Mouse (Mus musculus): ENCODE results near the gene Btn1a1.
A peak's percentile ranks its signal among the peaks of the same experiment; 100 is the strongest.

The Btn1a1 gene

DNA sequence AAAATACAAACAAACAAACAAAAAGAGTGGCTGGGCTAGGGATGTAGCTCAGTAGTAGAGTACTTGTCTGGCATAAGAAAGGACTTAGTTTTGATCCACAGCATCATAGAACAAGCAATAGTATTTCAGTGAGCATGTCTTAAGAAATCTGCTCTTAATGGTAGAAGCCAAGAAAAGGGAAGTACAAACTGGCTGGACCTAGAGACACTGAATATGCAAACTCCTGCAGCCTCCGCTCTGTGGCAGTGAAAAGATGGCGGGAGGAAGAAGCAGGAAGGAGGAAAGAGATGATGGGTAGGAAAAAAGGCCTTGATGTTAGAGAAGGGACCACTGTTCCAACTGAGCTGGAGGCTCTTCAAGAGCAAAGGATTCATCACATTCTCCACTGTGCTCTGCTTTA lies 17.5 kb upstream of the Btn1a1 start:
- no peak for DNase-seq (ENCODE audit: low spot score)

DNA sequence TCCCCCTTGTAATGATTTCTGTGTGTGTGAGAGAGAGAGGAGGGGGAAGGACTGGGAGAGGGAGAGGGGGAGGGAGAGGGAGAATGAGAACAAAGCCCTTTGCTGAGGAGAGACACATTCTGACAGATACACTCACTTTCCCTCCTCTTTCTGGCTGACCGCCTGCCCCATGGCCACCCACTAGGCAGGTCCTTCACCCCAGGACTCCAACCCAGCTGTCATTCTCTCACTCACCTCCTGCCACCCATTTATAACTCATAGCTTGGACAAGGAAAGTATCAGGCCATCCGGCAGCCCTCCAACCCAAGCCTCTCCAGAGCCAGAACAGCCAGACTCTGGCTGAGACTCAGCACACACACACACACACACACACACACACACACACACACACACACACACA lies 10.0 kb upstream of the Btn1a1 start:
- no peak for DNase-seq (ENCODE audit: low spot score)

DNA sequence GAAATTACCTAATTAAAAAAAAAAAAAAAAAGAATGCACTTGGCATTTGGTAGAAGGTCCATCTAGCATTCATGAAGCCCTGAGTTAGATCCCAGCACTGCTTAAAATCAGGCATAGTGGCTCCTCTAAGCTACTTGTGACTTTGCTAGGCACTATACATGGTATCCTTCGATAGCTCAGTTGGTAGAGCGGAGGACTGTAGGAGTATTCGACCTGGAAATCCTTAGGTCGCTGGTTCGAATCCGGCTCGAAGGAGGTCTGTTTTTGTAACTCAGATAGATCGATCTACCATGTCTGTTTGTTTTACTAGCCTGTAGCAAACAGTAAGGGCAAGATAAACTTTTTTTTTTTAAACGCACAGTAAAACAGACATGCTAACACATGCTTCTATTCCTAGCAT lies 1.2 kb upstream of the Btn1a1 start:
- DNase-seq (ENCODE audit: low spot score), result no peak

DNA sequence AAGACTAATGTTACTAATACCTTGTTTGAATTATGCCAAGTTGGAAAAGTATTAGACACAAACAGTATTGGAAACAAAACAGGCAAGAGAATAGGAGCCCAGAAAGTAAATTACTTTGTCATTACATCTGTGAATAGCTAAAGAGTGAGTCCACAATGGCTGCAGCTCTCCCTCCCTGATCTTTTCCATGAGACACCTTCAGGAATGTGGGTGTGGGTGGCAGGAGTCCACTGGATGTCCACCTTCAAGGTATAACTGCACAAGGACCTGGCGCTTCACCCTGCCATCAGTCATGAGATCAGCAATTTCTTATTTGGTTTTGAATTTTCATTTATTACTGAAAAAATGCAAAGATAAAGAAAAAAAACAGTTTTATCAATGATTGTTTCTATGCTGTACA lies 605 bp upstream of the Btn1a1 start:
- DNase-seq (ENCODE audit: low spot score), result no peak

DNA sequence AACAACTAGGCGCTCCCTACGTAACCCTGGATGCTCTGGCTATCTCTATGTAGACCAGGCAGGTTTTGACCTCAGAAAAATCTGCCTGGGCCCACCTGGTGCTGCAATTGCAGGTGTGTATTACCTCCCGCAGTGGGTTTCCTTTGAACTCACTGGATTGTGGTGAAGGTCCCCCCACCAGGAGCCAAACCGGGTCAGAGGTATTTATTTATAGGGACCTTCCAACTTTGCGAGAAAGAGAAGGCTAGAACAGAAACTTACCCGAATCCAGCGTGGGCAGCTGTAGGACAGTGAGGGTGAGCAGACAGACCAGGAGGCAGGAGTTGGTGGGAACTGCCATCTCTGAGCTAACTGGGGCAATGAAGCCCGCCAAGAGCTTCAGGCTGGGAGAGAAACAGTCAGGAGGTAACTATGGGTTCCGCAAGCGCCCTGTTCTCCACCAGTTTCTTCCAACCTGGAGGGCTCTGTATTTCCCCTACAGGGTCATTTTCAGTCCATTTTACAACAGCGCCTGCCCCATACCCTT lies 797 bp downstream of the Btn1a1 start:
- no peak for DNase-seq (ENCODE audit: low spot score)

DNA sequence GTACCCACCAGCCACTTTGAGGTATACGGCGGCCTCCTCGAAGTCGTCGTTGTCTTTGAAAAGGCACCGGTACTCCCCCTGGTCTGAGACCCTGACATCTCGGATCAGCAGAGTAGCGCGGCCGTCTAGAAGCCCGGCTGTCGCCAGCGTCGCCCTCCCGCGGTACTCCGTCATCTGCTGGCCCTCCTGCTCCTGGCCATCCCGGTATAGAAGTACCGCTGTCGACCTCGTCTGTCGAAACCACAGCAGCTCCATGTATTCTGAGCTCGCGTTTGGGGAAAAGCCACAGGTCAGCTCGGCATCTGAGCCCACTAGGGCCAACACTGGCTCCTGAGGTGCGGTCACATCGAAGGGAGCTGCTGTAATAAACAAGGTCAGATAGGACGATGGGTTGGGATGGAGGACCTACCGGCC lies 1.5 kb downstream of the Btn1a1 start:
- DNase-seq (ENCODE audit: low spot score), result no peak

DNA sequence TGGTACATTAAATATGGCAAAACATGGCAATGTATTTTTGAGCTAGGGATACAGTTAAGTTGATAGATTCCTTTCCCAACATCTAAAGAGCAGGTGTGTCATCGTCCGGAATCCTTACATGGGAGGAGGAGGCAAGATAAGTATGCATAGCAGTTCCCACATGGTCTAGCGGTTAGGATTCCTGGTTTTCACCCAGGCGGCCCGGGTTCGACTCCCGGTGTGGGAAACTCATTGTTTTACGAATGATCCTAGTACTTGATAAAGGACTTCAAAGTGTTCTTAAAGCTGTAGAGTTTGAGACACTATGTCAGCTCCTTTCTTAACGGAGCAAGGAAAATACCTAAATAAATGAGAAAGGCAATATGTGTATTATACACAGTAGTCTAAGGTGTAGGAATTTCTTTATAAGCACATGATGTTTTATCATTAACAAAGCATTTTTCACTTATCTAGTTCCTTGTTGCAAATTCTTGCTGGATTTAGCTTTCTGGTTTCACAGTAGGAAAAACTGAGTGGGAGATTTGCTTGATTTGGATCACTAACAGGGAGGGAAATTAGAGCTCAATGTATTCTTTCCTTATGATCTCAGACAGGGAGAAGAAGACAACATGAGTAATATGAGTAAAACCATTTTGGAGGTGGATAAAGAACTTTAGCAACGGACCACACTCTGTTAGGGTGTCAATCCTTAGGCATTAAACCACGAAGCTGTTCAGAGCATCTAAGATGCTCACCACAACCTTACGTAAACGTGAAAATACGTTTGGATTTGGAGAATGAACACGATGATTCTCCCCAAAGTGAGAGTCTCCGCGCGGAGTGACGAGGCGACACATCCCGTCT lies 2.1 kb downstream of the Btn1a1 start:
- DNase-seq (ENCODE audit: low spot score), result peak; percentile 27

DNA sequence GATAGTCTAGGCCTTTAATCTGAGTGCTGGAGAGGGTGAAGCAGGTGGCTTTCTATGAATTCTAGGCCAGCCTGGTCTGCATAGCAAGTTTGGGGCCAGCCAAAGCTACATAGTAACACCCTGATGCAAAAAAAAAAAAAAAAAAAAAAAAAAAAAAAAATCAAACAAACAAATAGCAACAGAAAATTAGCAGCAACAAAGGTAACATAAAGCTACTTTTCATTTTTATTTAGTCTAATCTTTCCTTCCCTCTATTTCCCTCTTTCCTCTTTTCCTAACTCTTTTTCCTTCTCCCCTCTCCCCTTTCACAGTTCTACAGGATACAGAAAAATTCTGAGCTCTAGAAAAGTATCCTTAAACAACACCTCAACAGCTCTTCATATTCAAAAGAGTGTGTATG lies 3.0 kb downstream of the Btn1a1 start:
- DNase-seq (ENCODE audit: low spot score), result no peak

DNA sequence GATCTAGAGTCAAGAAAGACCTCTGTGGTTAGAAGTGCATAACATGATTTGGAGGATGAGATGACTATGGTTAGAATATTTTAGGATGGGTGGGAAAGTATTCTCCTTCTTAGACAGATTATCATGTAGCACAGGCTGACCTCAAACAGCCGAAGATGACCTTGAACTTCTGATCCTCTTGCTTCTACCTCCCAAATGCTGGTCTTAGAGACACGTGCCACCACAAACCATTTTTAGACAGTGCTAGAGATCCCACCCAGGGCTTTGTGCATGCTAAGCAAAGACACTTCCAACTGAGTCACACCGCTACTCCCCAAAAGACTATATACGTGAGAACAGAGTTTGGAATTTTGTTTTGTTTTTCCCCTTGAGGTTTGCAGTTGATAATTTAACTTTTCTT lies 3.6 kb downstream of the Btn1a1 start:
- DNase-seq (ENCODE audit: low spot score), result no peak

DNA sequence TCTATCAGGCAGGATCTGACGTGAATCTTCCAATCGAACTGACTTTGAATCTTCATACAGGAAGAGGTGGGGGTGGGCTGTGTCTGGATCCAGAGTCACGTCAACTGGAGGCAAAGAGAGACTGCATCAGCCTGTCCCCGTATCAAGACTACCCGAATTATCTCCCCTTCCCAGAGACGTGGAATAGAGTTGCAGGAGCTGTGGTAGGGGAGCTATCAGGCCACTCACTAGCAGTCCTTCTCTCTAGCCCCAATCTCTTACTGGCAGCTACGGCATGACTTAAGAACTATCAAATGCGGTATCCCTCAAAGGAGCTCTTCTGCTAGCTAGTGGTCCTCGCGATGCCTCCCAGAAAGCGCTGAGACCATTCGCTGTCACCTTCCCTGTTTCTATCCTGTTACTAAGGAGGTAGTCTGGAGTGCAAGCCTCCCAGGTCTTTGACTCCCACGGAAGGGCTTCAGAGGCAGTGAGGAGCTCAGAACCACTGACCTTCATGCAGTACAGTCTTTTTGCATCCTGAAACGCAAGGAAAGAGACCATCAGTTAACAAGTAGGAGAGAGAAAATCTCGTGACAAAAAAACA lies 6.3 kb downstream of the Btn1a1 start:
- no peak for DNase-seq (ENCODE audit: low spot score)

DNA sequence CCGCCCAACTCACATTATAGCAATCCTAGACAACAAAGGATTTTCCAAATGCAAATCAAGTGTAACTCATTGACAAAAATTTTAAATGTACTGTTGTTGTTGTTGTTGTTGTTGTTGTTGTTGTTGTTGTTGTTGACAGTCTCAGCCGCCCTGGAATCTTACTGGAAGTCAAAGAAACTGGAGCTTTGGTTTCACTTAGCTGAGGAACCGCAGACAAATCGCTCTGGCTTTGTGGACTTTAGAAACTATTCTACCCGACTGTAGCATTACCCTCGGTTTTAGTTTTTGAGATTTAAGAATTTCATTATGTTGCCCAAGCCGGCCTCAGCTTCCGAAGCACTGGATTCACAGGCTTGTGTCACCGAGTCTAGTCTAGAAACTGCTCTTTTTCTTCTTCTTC lies 11.8 kb downstream of the Btn1a1 start:
- no peak for DNase-seq (ENCODE audit: low spot score)

DNA sequence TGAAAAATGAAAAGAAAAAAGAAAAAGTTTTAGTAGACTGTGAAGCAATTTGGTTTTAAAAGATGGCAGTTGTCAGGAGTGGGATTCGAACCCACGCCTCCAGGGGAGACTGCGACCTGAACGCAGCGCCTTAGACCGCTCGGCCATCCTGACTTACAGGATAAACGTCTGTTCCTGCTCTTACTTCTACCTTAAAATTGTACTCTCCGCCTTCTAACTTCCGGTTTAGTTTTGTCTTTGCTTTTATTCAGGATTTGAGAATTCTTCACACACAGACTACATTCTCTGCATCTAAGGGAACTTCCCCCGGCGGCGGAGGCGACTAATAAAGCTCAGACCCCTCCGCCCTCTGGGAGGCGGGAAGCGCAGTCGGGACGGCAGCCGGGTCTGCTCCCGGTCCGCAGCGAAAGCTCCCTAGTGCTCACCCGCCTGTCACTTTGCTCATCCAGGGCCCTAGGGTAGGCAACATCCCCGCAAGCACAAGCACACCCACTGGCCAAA lies 12.3 kb downstream of the Btn1a1 start:
- DNase-seq (ENCODE audit: low spot score), result peak; percentile 76

DNA sequence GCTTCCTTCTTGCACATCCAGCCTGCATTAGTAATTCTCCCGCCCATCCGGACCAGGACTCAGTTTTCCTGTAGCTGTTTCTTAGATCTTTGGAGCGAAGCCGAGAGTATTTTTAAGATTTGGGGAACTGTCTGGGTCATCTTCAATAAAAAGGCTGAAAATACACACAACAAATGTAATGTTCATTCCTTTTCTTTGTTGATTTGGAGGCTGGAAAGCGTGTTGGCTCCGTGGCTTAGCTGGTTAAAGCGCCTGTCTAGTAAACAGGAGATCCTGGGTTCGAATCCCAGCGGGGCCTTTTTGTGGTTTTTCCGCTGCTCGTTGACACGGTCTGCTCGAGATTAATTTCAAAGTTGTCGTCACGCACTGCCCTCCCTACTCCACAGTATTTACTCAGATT lies 15.3 kb downstream of the Btn1a1 start:
- peak; percentile 51 for DNase-seq (ENCODE audit: low spot score)

DNA sequence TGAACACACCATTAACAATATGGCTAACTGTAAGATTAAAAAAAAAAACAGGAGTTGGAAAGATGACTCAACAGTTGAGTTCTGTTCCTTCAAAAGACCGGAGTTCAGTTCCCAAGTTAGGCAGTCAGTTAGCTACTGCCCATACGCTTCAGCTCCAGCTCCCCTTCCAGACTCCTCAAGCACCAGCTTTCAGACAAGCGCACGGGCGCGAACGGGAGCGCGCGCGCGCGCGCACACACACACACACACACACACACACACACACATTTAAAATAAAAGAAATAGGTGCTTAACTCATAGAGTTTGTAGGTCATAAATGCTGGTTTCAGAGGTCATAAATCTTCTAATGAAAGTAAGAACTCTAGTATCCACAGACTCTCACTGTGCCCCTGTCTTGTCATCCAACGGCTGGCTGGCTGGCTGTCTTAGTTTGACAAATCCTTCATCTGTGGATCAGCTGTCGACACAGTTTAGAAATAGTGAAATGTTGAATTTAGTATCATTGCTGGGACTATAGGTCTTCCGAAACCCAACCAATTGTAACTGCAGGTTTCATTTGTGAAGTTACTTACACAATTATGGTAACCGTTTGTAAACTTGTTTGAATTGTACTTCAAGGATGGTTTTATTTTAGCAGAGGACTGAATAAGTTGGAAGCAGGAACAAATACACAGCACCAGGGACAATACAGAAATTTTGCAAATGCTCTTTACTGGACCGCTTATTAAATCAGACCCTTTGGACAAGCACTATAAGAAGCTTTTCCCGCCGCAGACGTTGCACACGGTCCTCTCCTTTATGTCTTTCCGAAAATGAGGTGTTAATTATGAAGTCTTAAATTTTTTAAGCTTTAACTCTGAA lies 16.2 kb downstream of the Btn1a1 start:
- no peak for DNase-seq (ENCODE audit: low spot score)

DNA sequence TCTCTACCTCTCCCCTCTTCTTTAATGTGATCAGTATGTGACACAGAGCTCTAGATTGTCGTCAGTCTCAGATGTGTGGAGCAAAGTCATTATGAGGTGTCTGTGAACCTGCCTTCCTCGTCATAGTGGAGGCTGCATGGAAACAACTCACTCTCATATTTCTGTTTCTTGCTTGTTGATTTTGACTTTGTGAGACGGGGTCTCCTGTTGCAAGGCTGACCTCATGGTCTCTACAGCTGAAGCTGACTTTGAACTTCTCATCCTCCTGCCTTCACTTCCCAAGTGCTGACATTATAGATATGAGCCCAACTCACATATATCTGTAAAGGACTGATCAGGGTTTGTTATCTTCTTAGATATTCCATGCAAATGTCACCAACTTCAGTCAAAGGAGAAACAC lies 16.9 kb downstream of the Btn1a1 start:
- no peak for DNase-seq (ENCODE audit: low spot score)

DNA sequence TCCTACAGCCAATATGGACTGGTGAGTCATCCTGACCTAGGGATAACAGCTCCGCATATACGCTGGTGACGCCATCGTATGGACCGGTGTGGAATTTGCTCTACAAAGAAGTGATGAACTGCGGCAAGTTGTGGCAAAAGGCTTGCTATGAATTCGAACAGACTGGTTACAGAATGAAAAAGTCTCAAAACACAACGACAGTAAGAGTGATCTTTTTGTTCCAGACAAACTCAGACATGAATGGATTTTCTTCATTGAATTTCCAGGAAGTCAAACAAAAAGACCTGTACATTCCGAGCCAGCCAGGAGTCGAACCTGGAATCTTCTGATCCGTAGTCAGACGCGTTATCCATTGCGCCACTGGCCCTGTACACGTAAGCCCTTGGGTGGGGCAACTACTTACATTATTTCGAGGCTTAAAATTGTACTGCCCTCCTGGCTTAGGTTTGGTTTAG lies 19.2 kb downstream of the Btn1a1 start:
- no peak for DNase-seq (ENCODE audit: low spot score)

DNA sequence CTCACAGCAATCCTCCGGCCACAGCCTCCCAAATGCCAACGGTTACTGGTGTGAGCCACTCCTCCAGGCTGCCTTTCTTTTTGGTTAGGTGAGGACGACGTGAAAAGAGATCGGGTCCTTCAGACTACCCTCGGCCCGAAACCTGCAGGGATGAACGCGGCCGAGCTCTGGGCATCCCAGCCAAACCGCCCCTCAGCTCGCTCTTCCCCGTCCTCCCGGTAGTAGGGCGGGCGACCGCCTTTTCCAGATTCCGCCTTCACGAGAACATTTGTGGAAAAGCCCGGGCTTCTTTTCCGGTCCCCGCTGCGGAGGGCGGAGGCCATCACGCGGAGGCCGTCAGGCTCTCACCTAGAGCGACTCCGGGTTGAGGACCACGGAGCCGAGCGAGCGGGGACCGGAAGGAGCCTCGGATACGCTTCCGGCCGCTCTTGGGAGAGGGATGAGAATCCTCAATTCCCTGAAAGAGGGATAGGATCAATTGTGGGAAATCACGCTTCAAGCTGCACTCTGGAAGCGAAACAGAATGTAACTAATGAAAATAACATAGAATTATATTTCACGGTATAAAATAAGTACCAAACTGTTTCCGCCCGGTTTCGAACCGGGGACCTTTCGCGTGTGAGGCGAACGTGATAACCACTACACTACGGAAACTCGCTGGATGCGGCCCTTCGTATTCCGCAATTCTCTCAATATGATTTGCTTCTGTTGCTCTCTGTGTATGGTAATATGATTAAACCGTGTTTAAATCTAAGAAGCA lies 20.0 kb downstream of the Btn1a1 start:
- peak; percentile 90 for DNase-seq (ENCODE audit: low spot score)

DNA sequence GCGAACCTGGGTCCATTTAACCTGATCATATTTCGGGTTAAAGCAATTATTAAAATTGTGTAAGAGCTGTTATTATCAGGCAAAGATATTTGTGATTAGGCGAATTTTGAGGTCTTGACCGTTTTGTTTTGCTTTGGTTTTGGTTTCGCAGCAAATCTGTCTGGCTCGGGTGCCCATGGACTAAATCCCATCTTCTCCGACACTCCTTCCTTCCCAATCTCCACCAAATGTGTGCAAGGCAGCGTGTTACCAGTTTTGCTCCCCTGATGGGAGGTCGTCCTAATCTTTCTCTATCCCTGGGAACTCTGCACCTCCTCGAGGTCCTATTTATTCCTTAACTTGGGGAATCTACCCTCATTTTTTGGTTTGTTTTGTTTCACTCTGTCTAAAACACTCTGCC lies 20.5 kb downstream of the Btn1a1 start:
- no peak for DNase-seq (ENCODE audit: low spot score)

DNA sequence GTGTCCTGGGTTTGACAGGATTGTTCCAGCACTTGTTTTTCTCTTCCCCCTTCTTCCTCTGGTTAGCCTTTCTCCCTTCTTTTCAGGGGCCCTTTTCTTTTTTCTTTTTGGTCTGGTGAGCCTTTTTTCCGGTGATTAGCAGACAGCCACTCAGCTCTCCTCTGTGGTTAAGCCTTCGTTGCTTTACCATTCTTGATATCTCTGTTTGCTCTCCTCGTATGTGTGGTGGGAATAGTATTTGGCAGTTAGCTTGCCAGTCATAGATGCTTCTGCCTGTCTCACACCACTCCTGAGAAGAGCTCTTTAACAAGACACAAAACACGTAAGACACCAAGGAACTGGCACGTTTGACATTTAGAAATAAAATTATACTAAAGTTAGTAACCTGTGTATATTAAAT lies 21.2 kb downstream of the Btn1a1 start:
- no peak for DNase-seq (ENCODE audit: low spot score)

DNA sequence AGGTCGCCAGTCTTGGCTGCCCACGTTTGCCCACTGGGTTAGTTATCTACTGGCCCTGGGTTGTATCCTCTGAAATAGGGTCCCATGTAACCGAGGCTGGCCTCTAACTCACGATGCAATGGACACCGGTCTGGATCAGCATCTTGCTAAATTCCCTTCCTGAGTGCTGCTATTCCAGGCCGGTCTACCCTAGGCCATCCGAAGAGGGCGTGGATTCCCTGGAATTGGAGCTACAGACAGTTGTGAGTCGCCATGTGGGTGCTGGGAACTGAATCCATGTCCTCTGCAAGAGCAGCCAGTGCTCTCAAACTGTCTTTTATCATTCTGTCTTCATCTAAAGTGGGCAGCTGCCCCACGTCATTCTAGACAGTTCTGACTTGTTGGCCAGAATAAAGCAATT lies 25.8 kb downstream of the Btn1a1 start:
- DNase-seq (ENCODE audit: low spot score), result no peak

DNA sequence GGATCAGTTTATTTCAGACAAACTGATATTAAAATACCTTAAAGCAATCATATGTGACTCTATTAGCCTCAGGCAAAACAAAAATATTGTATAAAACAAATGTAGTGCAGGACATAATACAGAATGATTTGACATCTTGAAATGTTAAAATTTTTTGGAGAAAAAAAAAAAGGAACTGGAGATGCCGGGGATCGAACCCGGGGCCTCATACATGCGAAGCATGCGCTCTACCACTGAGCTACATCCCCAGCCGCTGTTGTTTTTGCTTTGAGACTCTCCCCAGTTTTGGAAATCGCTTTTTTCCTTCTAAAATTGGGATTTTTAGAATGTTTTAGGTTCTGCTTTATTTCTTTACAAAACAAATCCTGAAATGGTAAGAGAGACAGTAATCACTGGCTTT lies 27.2 kb downstream of the Btn1a1 start:
- DNase-seq (ENCODE audit: low spot score), result peak; percentile 41

DNA sequence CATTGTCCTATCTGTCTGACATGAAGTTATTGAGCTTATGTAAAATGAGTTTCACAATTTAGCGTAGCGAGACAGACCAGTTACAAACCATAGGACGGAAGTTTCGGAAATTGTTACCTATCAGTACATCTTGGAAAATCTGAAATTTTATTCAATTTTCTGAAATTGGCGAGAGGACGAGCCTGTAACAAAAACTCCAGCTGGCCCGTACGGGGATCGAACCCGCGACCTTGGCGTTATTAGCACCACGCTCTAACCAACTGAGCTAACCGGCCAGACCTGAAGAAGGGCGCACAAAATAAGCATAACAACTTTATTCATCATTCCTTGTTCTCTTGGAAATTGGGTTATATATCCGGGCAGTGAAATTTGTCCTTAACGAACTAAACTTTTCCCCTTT lies 27.8 kb downstream of the Btn1a1 start:
- peak; percentile 80 for DNase-seq (ENCODE audit: low spot score)
